13 mouse cellular contexts compared by ENCODE assay signal in genomic region chr4:141337986-141338385, GRCm38 (mm10). TPM values are rescaled to one million over a fixed set of nuclear protein-coding genes. Genes with fewer than 3 reads are reported as not detected.
DNase-seq lines count a peak whose midpoint lies in the region; ATAC-seq and TF ChIP-seq lines count a peak whose summit lies in the region.
"Had no signal": no experiment of that assay in that cellular context is flagged by ENCODE, and none has a peak within 500 bp of the region (broad histone marks: within the 10 kb centered on the region; RNA-seq: fewer than 3 reads in every experiment).

No protein-coding gene starts in this region.

- peak overlapping the region; percentile 81 for H3K27ac ChIP-seq in forebrain, embryonic 10.5 days
- no peak overlapping the region for H3K27ac ChIP-seq in forebrain, embryonic 14.5 days (ENCODE audit: low read depth, low read length)
- peak overlapping the region; percentile 78 for H3K27ac ChIP-seq in lung, embryonic 15.5 days
- peak overlapping the region; percentile 12; the same call in 1 of the 2 replicates for H3K27ac ChIP-seq in hindbrain, embryonic 16.5 days (ENCODE audit: low read depth, low read length)
- H3K27ac ChIP-seq in stomach, embryonic 14.5 days (ENCODE audit: low read length) = peak overlapping the region; percentile 66
- H3K27ac ChIP-seq: forebrain, embryonic 15.5 days had no signal

- no peak for ATAC-seq in forebrain, embryonic 14.5 days
- peak; percentile 72 for ATAC-seq in lung, embryonic 15.5 days (ENCODE audit: borderline replicate concordance, extremely low read depth, low FRiP score, low TSS enrichment)
- ATAC-seq in hindbrain, embryonic 16.5 days = no peak
- peak; percentile 68 for ATAC-seq in stomach, embryonic 14.5 days (ENCODE audit: insufficient number of reproducible peaks, insufficient read depth, low FRiP score, low read depth)
- ATAC-seq: forebrain, embryonic 15.5 days had no signal

- peak; percentile 30 for DNase-seq in forebrain, embryonic 10.5 days (ENCODE audit: extremely low spot score, low spot score)
- DNase-seq in forebrain, embryonic 14.5 days (ENCODE audit: low spot score) = no peak
- no peak for DNase-seq in lung, adult 2 months
- no peak for DNase-seq in adrenal gland, adult 2 months
- DNase-seq in frontal cortex, postnatal 36 days (ENCODE audit: low spot score in 2 of 2) = no peak
- DNase-seq: cerebellum, adult 11 months; heart, postnatal 4 days; left cerebral cortex, postnatal 4 days had no signal

- H3K4me3 ChIP-seq in forebrain, embryonic 10.5 days = no peak overlapping the region
- H3K4me3 ChIP-seq in forebrain, embryonic 14.5 days (ENCODE audit: low read depth, low read length) = no peak overlapping the region
- H3K4me3 ChIP-seq in lung, embryonic 15.5 days = no peak overlapping the region
- no peak overlapping the region for H3K4me3 ChIP-seq in lung, adult 2 months (replicated peaks; ENCODE audit: extremely low read depth, low read depth, low read length)
- H3K4me3 ChIP-seq in hindbrain, embryonic 16.5 days (ENCODE audit: low read length) = no peak overlapping the region
- no peak overlapping the region for H3K4me3 ChIP-seq in stomach, embryonic 14.5 days (ENCODE audit: low read depth, low read length)
- H3K4me3 ChIP-seq: forebrain, embryonic 15.5 days had no signal

- 34% methylated on average over 6 of the region's 6 CpGs for whole genome bisulfite sequencing in forebrain, embryonic 10.5 days
- 43% methylated on average over 6 of the region's 6 CpGs for WGBS in forebrain, embryonic 14.5 days
- 25% methylated on average over 6 of the region's 6 CpGs for WGBS in lung, embryonic 15.5 days
- 51% methylated on average over 6 of the region's 6 CpGs for WGBS in lung, adult 2 months
- WGBS in hindbrain, embryonic 16.5 days = 30% methylated on average over 6 of the region's 6 CpGs
- WGBS in stomach, embryonic 14.5 days = 22% methylated on average over 6 of the region's 6 CpGs

- no peak overlapping the region for H3K4me2 ChIP-seq in forebrain, embryonic 14.5 days (ENCODE audit: low read length)
- peak overlapping the region; percentile 10; the same call in 1 of the 2 replicates for H3K4me2 ChIP-seq in lung, embryonic 15.5 days
- no peak overlapping the region for H3K4me2 ChIP-seq in hindbrain, embryonic 16.5 days (ENCODE audit: low read length)
- H3K4me2 ChIP-seq in stomach, embryonic 14.5 days (replicated peaks; ENCODE audit: low read depth, low read length) = 0 out of 2 replicates have a peak overlapping the region, but pooled peaks have one; percentile 15
- H3K4me2 ChIP-seq: forebrain, embryonic 15.5 days had no signal

- no peaks in the 10 kb centered on the region for H3K36me3 ChIP-seq in forebrain, embryonic 10.5 days (replicated peaks)
- no peaks in the 10 kb centered on the region for H3K36me3 ChIP-seq in forebrain, embryonic 14.5 days (ENCODE audit: control insufficient read depth, insufficient read depth, low read length)
- H3K36me3 ChIP-seq in lung, embryonic 15.5 days = no peaks in the 10 kb centered on the region
- no peaks in the 10 kb centered on the region for H3K36me3 ChIP-seq in hindbrain, embryonic 16.5 days (ENCODE audit: control insufficient read depth, insufficient read depth, low read length)
- no peaks in the 10 kb centered on the region for H3K36me3 ChIP-seq in stomach, embryonic 14.5 days (ENCODE audit: control insufficient read depth, insufficient read depth, low read length)
- H3K36me3 ChIP-seq: forebrain, embryonic 15.5 days had no signal

- peaks cover 82% of the 10 kb centered on the region for H3K4me1 ChIP-seq in forebrain, embryonic 10.5 days
- H3K4me1 ChIP-seq in forebrain, embryonic 14.5 days (ENCODE audit: control insufficient read depth, insufficient read depth, low read length) = peaks cover 3% of the 10 kb centered on the region; the same call in 1 of the 2 replicates
- H3K4me1 ChIP-seq in lung, embryonic 15.5 days = peaks cover 35% of the 10 kb centered on the region
- H3K4me1 ChIP-seq in lung, adult 2 months (ENCODE audit: control insufficient read depth, insufficient read depth, low read length) = no peaks in the 10 kb centered on the region
- peaks cover 13% of the 10 kb centered on the region; the same call in 1 of the 2 replicates for H3K4me1 ChIP-seq in hindbrain, embryonic 16.5 days (ENCODE audit: control insufficient read depth, insufficient read depth, low read depth, low read length)
- peaks cover 28% of the 10 kb centered on the region for H3K4me1 ChIP-seq in stomach, embryonic 14.5 days (ENCODE audit: control insufficient read depth, insufficient read depth, low read length)

- no peak for TF ChIP-seq POLR2A in lung, adult 2 months (IDR thresholded peaks at IDR 0.05; ENCODE audit: borderline replicate concordance, extremely low read depth, low read depth, low read length)

- H3K27me3 ChIP-seq in forebrain, embryonic 10.5 days (ENCODE audit: poor library complexity, severe bottlenecking) = peaks cover 33% of the 10 kb centered on the region
- no peaks in the 10 kb centered on the region for H3K27me3 ChIP-seq in forebrain, embryonic 14.5 days (replicated peaks; ENCODE audit: control insufficient read depth, insufficient read depth, low read length)
- H3K27me3 ChIP-seq in lung, embryonic 15.5 days = no peaks in the 10 kb centered on the region
- no peaks in the 10 kb centered on the region; the same call in 1 of the 2 replicates for H3K27me3 ChIP-seq in hindbrain, embryonic 16.5 days (replicated peaks; ENCODE audit: control insufficient read depth, insufficient read depth, low read length)
- no peaks in the 10 kb centered on the region for H3K27me3 ChIP-seq in stomach, embryonic 14.5 days (ENCODE audit: control insufficient read depth, insufficient read depth, low read length)
- H3K27me3 ChIP-seq: forebrain, embryonic 15.5 days had no signal

- no peak for TF ChIP-seq CTCF in lung, adult 2 months (IDR thresholded peaks at IDR 0.05; ENCODE audit: insufficient read depth, low read length)

- no peak overlapping the region for H3K9ac ChIP-seq in forebrain, embryonic 14.5 days (ENCODE audit: low read length)
- no peak overlapping the region for H3K9ac ChIP-seq in lung, embryonic 15.5 days
- H3K9ac ChIP-seq in hindbrain, embryonic 16.5 days (ENCODE audit: low read depth, low read length) = no peak overlapping the region
- no peak overlapping the region for H3K9ac ChIP-seq in stomach, embryonic 14.5 days (replicated peaks; ENCODE audit: low read depth, low read length)
- H3K9ac ChIP-seq: forebrain, embryonic 15.5 days had no signal

- no peaks in the 10 kb centered on the region for H3K9me3 ChIP-seq in forebrain, embryonic 10.5 days
- no peaks in the 10 kb centered on the region for H3K9me3 ChIP-seq in forebrain, embryonic 14.5 days (replicated peaks; ENCODE audit: control insufficient read depth, low read length)
- no peaks in the 10 kb centered on the region for H3K9me3 ChIP-seq in lung, embryonic 15.5 days
- H3K9me3 ChIP-seq in hindbrain, embryonic 16.5 days (ENCODE audit: control insufficient read depth, low read length) = no peaks in the 10 kb centered on the region
- no peaks in the 10 kb centered on the region for H3K9me3 ChIP-seq in stomach, embryonic 14.5 days (ENCODE audit: control insufficient read depth, low read depth, low read length)
- H3K9me3 ChIP-seq: forebrain, embryonic 15.5 days had no signal

RNA-seq across cellular contexts. Expression of gene Fam131c, which starts 30.0 kb away (rescaled TPM):
- polyA plus RNA-seq in forebrain, embryonic 10.5 days (2016; fragmentation: Nextera tagmentation; extraction: Ambion mirVana) = 0.55 and 0.63 TPM in 2 replicates
- polyA plus RNA-seq in forebrain, embryonic 14.5 days (2014; fragmentation: Nextera tagmentation; extraction: Ambion mirVana) = 10.2 and 15.8 TPM in 2 replicates
- polyA plus RNA-seq in lung, embryonic 15.5 days (2015; fragmentation: Nextera tagmentation; extraction: Ambion mirVana) = 3.1 and 3.6 TPM in 2 replicates
- polyA plus RNA-seq in lung, adult 2 months (2012; rRNA removed) = 0.70 and 2.1 TPM in 2 replicates
- polyA plus RNA-seq in hindbrain, embryonic 16.5 days (2015; fragmentation: Nextera tagmentation; extraction: Ambion mirVana) = 44.3 and 49.8 TPM in 2 replicates
- polyA plus RNA-seq in stomach, embryonic 14.5 days (2014; fragmentation: Nextera tagmentation; extraction: Ambion mirVana) = 4.3 and 4.4 TPM in 2 replicates
- 1 to 10 TPM in 1 of 2 experiments, under 1 TPM in 1; 0.86 to 4.5 TPM for total RNA-seq in adrenal gland, adult 2 months (2021)
- 3.1 and 9.5 TPM in 2 replicates for polyA plus RNA-seq in adrenal gland, adult 2 months (2012; rRNA removed)
- total RNA-seq: monocyte, adult 5-6 weeks had no signal

RNA-seq across cellular contexts. Expression of gene Epha2, which starts 36.9 kb away (rescaled TPM):
- polyA plus RNA-seq in forebrain, embryonic 10.5 days (2016; fragmentation: Nextera tagmentation; extraction: Ambion mirVana) = 3.3 and 3.7 TPM in 2 replicates
- polyA plus RNA-seq in forebrain, embryonic 14.5 days (2014; fragmentation: Nextera tagmentation; extraction: Ambion mirVana) = 0.58 and 0.64 TPM in 2 replicates
- 10.8 and 11.0 TPM in 2 replicates for polyA plus RNA-seq in lung, embryonic 15.5 days (2015; fragmentation: Nextera tagmentation; extraction: Ambion mirVana)
- polyA plus RNA-seq in lung, adult 2 months (2012; rRNA removed) = 54.0 and 68.8 TPM in 2 replicates
- 1.1 TPM in 2 replicates for polyA plus RNA-seq in hindbrain, embryonic 16.5 days (2015; fragmentation: Nextera tagmentation; extraction: Ambion mirVana)
- polyA plus RNA-seq in stomach, embryonic 14.5 days (2014; fragmentation: Nextera tagmentation; extraction: Ambion mirVana) = 2.8 and 3.4 TPM in 2 replicates
- total RNA-seq in adrenal gland, adult 2 months (2021) = 10 to 100 TPM; 11.7 to 19.4 TPM
- polyA plus RNA-seq in adrenal gland, adult 2 months (2012; rRNA removed) = 18.0 and 24.1 TPM in 2 replicates
- total RNA-seq: monocyte, adult 5-6 weeks had no signal

Comparison
In these comparisons a context has a peak if more than half of its experiments do, and no peak if none do; other contexts are left out.
1. ATAC-seq: peak in lung, embryonic 15.5 days (single experiment) and stomach, embryonic 14.5 days (single experiment); none in forebrain, embryonic 14.5 days (single experiment) and hindbrain, embryonic 16.5 days (single experiment).
2. H3K4me2 ChIP-seq: peak in lung, embryonic 15.5 days (single experiment) and stomach, embryonic 14.5 days (single experiment); none in forebrain, embryonic 14.5 days (single experiment) and hindbrain, embryonic 16.5 days (single experiment).